Mouse (Mus musculus): ENCODE results near the gene Rnf151.
"Not testable (repeated sequence)": the region's sequence is repeated elsewhere in the genome, so short reads cannot be mapped to it uniquely, and the experiment has no call there.

The Rnf151 gene

GRCm38 (mm10) chr17:24732233-24732935 is 14.5 kb upstream of the Rnf151 start:
- peak in 1 of 2 experiments; percentile 53 for DNase-seq (ENCODE audit: low spot score in 2 of 2)

GRCm38 (mm10) chr17:24730787-24731186 is 12.9 kb upstream of the Rnf151 start:
- peak in 1 of 2 experiments; percentile 60 for DNase-seq (ENCODE audit: low spot score in 2 of 2)

- no peak for DNase-seq (ENCODE audit: low spot score in 2 of 2)
Measured at GRCm38 (mm10) chr17:24729067-24729466, 11.2 kb upstream of the Rnf151 start.

GRCm38 (mm10) chr17:24728184-24728583 is 10.3 kb upstream of the Rnf151 start:
- DNase-seq (ENCODE audit: low spot score in 2 of 2), result peak in 1 of 2 experiments; percentile 60

- DNase-seq (ENCODE audit: low spot score in 2 of 2), result peak in 1 of 2 experiments; percentile 57
Measured at GRCm38 (mm10) chr17:24727618-24728017, 9.8 kb upstream of the Rnf151 start, which contains the start of gene Rpl3l. TSS of gene Rpl3l (plus strand) at chr17:24727820.

GRCm38 (mm10) chr17:24725637-24726390 is 8.0 kb upstream of the Rnf151 start:
- DNase-seq (ENCODE audit: low spot score in 2 of 2), result no peak

GRCm38 (mm10) chr17:24724184-24724583 is 6.3 kb upstream of the Rnf151 start, which contains the start of gene Ndufb10:
TSS of gene Ndufb10 (minus strand) at chr17:24724478.
- DNase-seq (ENCODE audit: low spot score in 2 of 2), result peak; percentile 97 to 100

- peak in 1 of 2 experiments; percentile 47 for DNase-seq (ENCODE audit: low spot score in 2 of 2)
Measured at GRCm38 (mm10) chr17:24723881-24724180, 6.0 kb upstream of the Rnf151 start.

GRCm38 (mm10) chr17:24723122-24723880 is 5.4 kb upstream of the Rnf151 start:
- DNase-seq (ENCODE audit: low spot score in 2 of 2), result peak in 1 of 2 experiments; percentile 60

GRCm38 (mm10) chr17:24722220-24722924 is 4.5 kb upstream of the Rnf151 start:
- peak in 1 of 2 experiments; percentile 61 for DNase-seq (ENCODE audit: low spot score in 2 of 2)

- not testable (repeated sequence) for DNase-seq (ENCODE audit: low spot score in 2 of 2)
Measured at GRCm38 (mm10) chr17:24721383-24721955, 3.6 kb upstream of the Rnf151 start.

GRCm38 (mm10) chr17:24720616-24721015 is 2.8 kb upstream of the Rnf151 start:
- peak in 1 of 2 experiments; percentile 62 for DNase-seq (ENCODE audit: low spot score in 2 of 2)

- peak; percentile 97 to 98 for DNase-seq (ENCODE audit: low spot score in 2 of 2)
Measured at GRCm38 (mm10) chr17:24719494-24720222, 1.8 kb upstream of the Rnf151 start.

- DNase-seq (ENCODE audit: low spot score in 2 of 2), result not testable (repeated sequence)
Measured at GRCm38 (mm10) chr17:24718938-24719337, 1.1 kb upstream of the Rnf151 start.

GRCm38 (mm10) chr17:24716166-24716682 is 1.6 kb downstream of the Rnf151 start:
- DNase-seq (ENCODE audit: low spot score in 2 of 2), result peak in 1 of 2 experiments; percentile 58

GRCm38 (mm10) chr17:24715556-24715955 is 2.3 kb downstream of the Rnf151 start:
- DNase-seq (ENCODE audit: low spot score in 2 of 2), result no peak

- no peak for DNase-seq (ENCODE audit: low spot score in 2 of 2)
Measured at GRCm38 (mm10) chr17:24708646-24709045, 9.2 kb downstream of the Rnf151 start.

- no peak for DNase-seq (ENCODE audit: low spot score in 2 of 2)
Measured at GRCm38 (mm10) chr17:24707801-24708425, 9.9 kb downstream of the Rnf151 start.

- peak; percentile 90 to 96 for DNase-seq (ENCODE audit: low spot score in 2 of 2)
Measured at GRCm38 (mm10) chr17:24706982-24707800, 10.7 kb downstream of the Rnf151 start, which contains the start of gene Tbl3. TSS of gene Tbl3 (minus strand) at chr17:24707660.

Data from spleen, postnatal 4 days (tissue).